Mouse (Mus musculus): ENCODE results near the gene Snx7.

DNA sequence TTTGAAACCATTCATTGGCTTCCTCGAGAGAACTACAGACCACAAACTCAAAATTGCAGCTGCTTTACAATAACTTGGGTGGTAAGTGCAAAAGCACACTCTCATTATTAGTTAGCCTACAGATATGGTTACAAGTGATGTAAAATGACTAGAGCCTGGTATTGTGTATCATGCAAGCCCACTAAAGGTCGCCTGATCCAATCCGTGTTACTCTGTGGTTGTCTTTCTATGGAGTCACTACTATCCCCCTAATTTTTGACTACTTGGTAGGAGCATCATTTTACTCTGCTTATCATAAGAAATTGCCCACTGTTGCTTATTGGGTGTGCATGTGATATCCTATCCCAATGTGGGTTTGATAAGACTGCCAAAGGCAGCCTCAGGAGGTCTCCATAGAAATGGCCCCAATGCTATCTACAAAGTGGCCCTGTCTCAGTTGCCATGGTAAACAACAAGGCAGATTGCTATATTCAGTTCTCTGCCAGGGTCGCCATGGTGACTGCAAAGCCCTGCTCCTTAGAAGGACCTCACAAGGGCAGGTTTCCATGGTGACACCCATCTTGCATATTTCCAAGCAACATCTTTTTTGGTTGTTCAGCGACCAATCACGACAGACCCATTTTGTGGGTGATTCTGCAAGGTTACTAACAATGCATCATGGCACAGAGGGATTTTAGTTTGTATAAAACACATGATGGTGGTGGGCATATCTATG lies 42.1 kb downstream of the Snx7 start:
- TF ChIP-seq CTCF (IDR thresholded peaks at IDR 0.05; ENCODE audit: borderline replicate concordance, insufficient read depth, low read depth, low read length) (no peak), POLR2A (IDR thresholded peaks at IDR 0.05; ENCODE audit: borderline replicate concordance, insufficient read depth, low read length) (no peak)

Data from cerebellum, adult 2 months (tissue).